Mouse (Mus musculus): ENCODE data around the gene Grin2b.
"Not testable (repeated sequence)": the region's sequence is repeated elsewhere in the genome, so short reads cannot be mapped to it uniquely, and the experiment has no call there.

Grin2b gene

DNA sequence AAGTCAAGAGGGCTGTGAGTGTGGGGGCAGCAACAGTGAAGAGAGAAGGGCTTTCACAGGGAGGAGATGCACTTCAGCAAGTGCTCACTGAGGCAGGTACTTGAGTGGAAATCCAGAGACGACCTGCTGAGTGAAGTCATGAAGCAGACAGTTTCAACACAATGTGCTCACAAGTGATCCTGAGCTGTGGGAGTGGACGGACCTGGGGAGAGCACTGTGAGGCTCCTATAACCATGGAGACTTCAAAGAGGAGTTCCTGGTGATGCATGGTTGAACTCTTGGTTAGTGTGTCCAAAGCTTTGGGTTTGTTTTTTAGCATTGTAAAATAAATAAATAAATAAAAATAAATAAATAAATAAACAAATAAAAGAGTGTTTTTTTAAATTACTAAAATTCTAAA, 489.1 kb downstream of the Grin2b start:
- DNase-seq (ENCODE audit: low spot score): no peak

DNA sequence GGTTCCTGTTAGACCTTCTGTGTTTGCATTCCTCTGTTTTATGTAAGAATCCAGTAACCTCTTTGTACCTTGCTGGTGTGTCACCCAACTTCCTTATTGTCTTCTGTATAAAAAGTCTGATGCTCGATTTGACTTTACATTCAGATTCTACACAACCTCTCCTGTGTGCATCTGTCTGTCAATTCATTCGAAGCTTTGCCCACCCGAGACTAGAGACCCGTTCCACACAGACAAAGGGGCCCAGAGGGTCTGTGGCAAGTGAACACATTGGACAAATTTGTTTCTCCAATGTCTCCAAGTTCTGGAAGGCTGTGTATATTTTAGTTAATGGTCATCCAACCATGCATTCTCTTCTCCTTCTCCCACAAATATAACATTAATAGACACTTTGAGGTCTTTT, 491.9 kb downstream of the Grin2b start:
- not testable (repeated sequence) for DNase-seq (ENCODE audit: low spot score)

DNA sequence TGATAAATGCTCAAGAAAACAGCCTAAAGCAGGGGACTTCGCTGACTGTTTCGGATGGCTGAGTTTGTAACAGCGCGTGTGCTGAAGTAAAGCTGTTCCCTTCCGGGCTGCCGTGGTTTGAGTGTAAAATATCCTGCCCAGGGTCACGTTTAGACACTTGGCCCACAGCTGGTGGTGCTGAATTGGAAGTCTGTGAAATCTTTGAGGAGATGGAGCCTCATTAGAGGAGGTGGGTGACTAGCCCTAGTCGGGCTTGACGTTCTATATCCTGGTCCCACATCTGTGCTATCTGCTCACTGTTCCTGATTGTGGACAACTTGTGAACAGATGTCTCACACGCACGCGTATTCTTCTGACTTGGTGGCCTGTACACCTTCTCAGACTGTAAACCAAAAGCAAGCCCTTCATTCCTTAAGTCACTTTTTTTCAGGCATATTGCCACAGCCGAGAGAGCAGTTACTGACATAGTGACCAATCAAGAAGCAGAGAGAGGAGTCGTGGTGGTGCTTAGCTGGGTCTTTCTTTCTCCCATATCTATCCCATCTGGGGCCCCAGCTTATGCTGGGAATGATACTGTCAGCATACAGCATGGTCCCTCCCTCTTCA, 493.1 kb downstream of the Grin2b start:
- no peak for DNase-seq (ENCODE audit: low spot score)

DNA sequence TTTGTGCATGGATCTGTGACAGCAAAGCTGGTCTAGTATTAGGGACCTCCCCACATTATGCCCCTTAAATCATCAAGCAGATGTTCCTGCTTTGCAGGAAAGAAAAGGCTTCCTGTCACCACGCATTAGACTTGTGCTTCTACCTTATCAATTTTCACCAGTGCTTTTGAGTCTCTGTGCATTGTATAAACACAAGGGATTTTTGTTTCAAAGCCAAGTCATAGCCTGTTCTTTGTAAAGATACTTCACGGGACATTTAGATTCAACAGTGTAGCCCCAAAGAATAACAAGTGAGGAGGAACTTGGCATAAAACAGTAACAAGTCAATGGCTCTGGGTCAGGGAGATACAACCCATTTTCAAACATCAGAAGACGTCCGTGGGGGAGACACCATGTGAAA, 498.9 kb downstream of the Grin2b start:
- DNase-seq (ENCODE audit: low spot score): no peak

DNA sequence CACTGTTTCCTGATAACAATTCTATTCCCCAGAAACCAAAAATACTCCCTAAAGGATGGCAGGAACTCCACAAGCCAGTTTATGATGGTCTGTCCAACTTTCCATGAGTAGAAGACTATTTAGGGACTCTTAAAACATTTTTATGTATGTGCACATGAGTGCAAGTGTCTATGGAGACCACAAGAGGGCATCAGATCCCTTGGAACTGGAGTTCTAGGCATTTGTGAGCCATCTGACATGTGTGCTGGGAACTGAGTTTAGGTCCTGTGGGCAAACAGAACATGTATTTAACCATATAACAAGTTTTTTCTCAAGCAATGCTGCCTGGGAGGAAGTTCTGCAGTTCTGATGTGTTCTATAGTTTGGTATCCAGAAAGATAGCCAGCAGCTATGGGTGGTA, 501.3 kb downstream of the Grin2b start:
- no peak for DNase-seq (ENCODE audit: low spot score)

Data from T-cell, adult 2 months (primary cell).